Mouse (Mus musculus): ENCODE measurements around the gene Rab33a. TPM values are rescaled to one million over a fixed set of nuclear protein-coding genes. Genes with fewer than 3 reads are reported as not detected.

Gene Rab33a
- polyA plus RNA-seq (2015; fragmentation: Nextera tagmentation; extraction: Ambion mirVana): 0.87 and 1.4 TPM in 2 replicates

DNA sequence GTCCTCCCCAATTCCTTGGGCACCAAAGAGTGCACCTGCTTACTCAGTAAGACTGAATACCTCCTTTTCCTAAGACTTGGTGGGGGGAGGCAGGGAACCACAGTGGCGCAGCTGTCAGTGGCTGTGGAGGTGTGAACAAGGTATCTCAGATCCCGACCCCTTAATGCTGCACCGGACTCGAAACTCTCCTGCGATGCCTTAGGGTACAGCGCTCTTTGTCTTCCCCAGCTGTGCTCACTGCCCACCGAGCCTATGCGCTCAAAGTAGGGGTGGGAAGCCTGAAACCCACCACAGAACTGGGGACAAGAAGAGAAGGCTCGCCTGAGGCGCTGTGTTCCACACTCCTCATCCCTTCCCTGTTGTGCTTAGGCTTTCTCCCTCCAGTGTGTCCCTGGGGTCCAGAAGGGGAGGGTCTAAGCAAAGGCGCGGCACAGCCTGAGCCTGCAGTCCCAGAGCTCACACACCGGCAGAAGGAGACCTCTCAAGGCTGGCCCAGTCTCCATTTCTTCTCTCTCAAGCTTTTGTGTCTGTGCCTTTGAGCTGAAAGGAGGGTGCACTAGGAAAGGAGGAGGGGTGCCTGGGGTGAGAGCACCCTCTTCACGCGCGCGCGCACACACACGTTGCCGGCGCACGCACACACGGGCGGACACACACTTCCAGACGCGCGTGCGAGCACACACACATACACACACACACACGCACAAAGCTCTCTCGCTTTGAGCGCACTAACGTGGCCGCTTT, at the start of gene Rab33a:
TSS of gene Rab33a (plus strand) at position 478 of the 741 bp plus-strand sequence.
- H3K27me3 ChIP-seq (ENCODE audit: insufficient read depth, low read length): no peaks in the 10 kb centered on the region
- no peaks in the 10 kb centered on the region for H3K9me3 ChIP-seq (replicated peaks; ENCODE audit: low read length)
- DNase-seq (ENCODE audit: low spot score): no peak
- no peak for TF ChIP-seq CTCF (IDR thresholded peaks at IDR 0.05; ENCODE audit: low read depth)
- peak within 1 kb of the TSS; percentile 38 for H3K4me3 ChIP-seq (replicated peaks; ENCODE audit: low read depth, low read length)
- H3K4me1 ChIP-seq (replicated peaks; ENCODE audit: insufficient read depth, low read length): no peaks in the 10 kb centered on the region
- peak within 1 kb of the TSS; percentile 54 for H3K9ac ChIP-seq (ENCODE audit: low read depth, low read length)
- H3K27ac ChIP-seq: no peak within 1 kb of the TSS
- H3K36me3 ChIP-seq (ENCODE audit: insufficient read depth, low read length): no peaks in the 10 kb centered on the region
- ATAC-seq (replicated peaks; ENCODE audit: low FRiP score, low read depth): peak; percentile 63
- H3K4me2 ChIP-seq (ENCODE audit: low read length): peak within 1 kb of the TSS; percentile 66
- WGBS: 43% methylated on average over 33 of the region's 33 CpGs

GRCm38 (mm10) chrX:48481095-48481494, 38.0 kb upstream of the Rab33a start:
- Histone ChIP-seq H3K36me3 (ENCODE audit: insufficient read depth, low read length) (0 out of 2 replicates have a peak, but pooled peaks cover 5% of the 10 kb centered on the region), H3K4me2 (ENCODE audit: low read length) (no peak overlapping the region), H3K27ac (no peak overlapping the region), H3K4me1 (replicated peaks; ENCODE audit: insufficient read depth, low read length) (no peaks in the 10 kb centered on the region), H3K9ac (ENCODE audit: low read depth, low read length) (no peak overlapping the region), H3K4me3 (replicated peaks; ENCODE audit: low read depth, low read length) (no peak overlapping the region), H3K9me3 (replicated peaks; ENCODE audit: low read length) (no peaks in the 10 kb centered on the region), H3K27me3 (ENCODE audit: insufficient read depth, low read length) (no peaks in the 10 kb centered on the region)
- ATAC-seq (replicated peaks; ENCODE audit: low FRiP score, low read depth) (no peak), DNase-seq (ENCODE audit: low spot score) (no peak)
- WGBS: 82% methylated on average over 4 of the region's 4 CpGs
- TF ChIP-seq CTCF (IDR thresholded peaks at IDR 0.05; ENCODE audit: low read depth): no peak

GRCm38 (mm10) chrX:48481687-48482086, 37.4 kb upstream of the Rab33a start:
- TF ChIP-seq CTCF (IDR thresholded peaks at IDR 0.05; ENCODE audit: low read depth): no peak
- Histone ChIP-seq H3K9me3 (replicated peaks; ENCODE audit: low read length) (no peaks in the 10 kb centered on the region), H3K4me2 (ENCODE audit: low read length) (no peak overlapping the region), H3K9ac (ENCODE audit: low read depth, low read length) (no peak overlapping the region), H3K27me3 (ENCODE audit: insufficient read depth, low read length) (no peaks in the 10 kb centered on the region), H3K4me3 (replicated peaks; ENCODE audit: low read depth, low read length) (no peak overlapping the region), H3K4me1 (replicated peaks; ENCODE audit: insufficient read depth, low read length) (no peaks in the 10 kb centered on the region), H3K36me3 (ENCODE audit: insufficient read depth, low read length) (0 out of 2 replicates have a peak, but pooled peaks cover 5% of the 10 kb centered on the region), H3K27ac (no peak overlapping the region)
- DNase-seq (ENCODE audit: low spot score): no peak
- no peak for ATAC-seq (replicated peaks; ENCODE audit: low FRiP score, low read depth)
- 90% methylated on average over 7 of the region's 7 CpGs for WGBS

GRCm38 (mm10) chrX:48493763-48494162, 25.3 kb upstream of the Rab33a start:
- Histone ChIP-seq H3K9me3 (replicated peaks; ENCODE audit: low read length) (no peaks in the 10 kb centered on the region), H3K9ac (ENCODE audit: low read depth, low read length) (no peak overlapping the region), H3K27me3 (ENCODE audit: insufficient read depth, low read length) (no peaks in the 10 kb centered on the region), H3K4me1 (replicated peaks; ENCODE audit: insufficient read depth, low read length) (no peaks in the 10 kb centered on the region), H3K36me3 (ENCODE audit: insufficient read depth, low read length) (no peaks in the 10 kb centered on the region), H3K4me3 (replicated peaks; ENCODE audit: low read depth, low read length) (no peak overlapping the region), H3K4me2 (ENCODE audit: low read length) (no peak overlapping the region), H3K27ac (no peak overlapping the region)
- ATAC-seq (replicated peaks; ENCODE audit: low FRiP score, low read depth) (no peak), DNase-seq (ENCODE audit: low spot score) (no peak)
- no peak for TF ChIP-seq CTCF (IDR thresholded peaks at IDR 0.05; ENCODE audit: low read depth)
- WGBS: 94% methylated on average over 8 of the region's 8 CpGs

DNA sequence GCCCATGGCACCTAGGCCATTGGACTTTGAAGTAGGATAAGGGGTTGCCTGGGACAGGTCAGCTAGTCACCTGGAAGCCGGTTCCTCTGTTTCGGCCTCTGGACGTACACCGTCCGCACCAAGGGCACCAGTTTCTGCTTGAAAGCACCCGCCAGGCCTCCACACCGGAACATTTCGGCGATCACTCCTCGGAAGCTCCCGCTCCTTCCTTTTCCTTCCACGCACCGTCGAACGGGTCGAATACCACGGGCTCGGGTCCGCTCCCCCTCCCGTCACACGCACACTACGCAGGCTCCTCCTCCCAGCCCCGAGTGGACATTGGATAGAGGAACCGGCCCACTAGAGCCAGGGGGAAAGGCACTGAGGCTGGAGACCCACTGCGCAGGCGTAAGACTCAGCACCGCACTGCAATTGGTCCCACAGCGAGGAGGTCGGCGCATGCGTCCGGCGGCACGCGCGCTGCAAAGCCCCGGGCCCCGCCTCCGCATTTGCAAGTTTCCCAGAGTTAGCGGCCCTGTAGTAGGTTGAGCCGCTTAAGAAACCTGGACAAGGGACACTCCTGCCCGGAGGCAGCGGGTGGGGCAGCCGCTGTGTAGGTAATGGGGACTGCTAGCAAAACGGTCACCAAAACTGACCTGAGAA, 5.8 kb upstream of the Rab33a start, which contains the start of gene Aifm1:
TSS of gene Aifm1 (minus strand) at position 398 of the 642 bp plus-strand sequence.
- Histone ChIP-seq H3K4me3 (replicated peaks; ENCODE audit: low read depth, low read length) (peak within 1 kb of the TSS; percentile 50), H3K9ac (ENCODE audit: low read depth, low read length) (peak within 1 kb of the TSS; percentile 61), H3K36me3 (ENCODE audit: insufficient read depth, low read length) (no peaks in the 10 kb centered on the region), H3K4me1 (replicated peaks; ENCODE audit: insufficient read depth, low read length) (no peaks in the 10 kb centered on the region), H3K27ac (peak within 1 kb of the TSS; percentile 50; the same call in 1 of the 2 replicates), H3K4me2 (ENCODE audit: low read length) (peak within 1 kb of the TSS; percentile 62), H3K27me3 (ENCODE audit: insufficient read depth, low read length) (no peaks in the 10 kb centered on the region), H3K9me3 (replicated peaks; ENCODE audit: low read length) (no peaks in the 10 kb centered on the region)
- TF ChIP-seq CTCF (IDR thresholded peaks at IDR 0.05; ENCODE audit: low read depth): no peak
- DNase-seq (ENCODE audit: low spot score) (peak; percentile 94), ATAC-seq (replicated peaks; ENCODE audit: low FRiP score, low read depth) (peak; percentile 99)
- WGBS: 22% methylated on average over 45 of the region's 45 CpGs

DNA sequence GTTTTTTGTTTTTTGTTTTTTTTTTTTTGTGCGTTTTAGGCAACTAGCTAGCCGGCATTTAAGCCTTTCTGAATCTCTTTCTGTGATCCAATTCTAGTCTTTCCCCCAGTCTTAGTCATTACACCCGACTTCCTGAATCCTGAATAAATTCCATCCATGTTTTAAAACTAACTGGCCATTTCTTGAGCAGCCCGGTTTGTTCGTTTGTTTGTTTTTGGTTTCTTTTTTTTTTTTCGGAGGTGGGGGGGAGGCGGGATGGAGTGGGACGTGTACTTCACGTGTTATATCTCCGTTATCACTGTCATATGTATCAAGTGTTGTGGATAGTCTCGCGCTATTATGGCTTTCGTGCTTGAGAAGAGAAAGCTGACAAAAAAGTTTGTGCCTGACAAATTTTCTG, 5.3 kb upstream of the Rab33a start:
- TF ChIP-seq CTCF (IDR thresholded peaks at IDR 0.05; ENCODE audit: low read depth): no peak
- peak overlapping the region; percentile 50; the same call in 1 of the 2 replicates for H3K27ac ChIP-seq
- no peaks in the 10 kb centered on the region for H3K27me3 ChIP-seq (ENCODE audit: insufficient read depth, low read length)
- DNase-seq (ENCODE audit: low spot score) (no peak), ATAC-seq (replicated peaks; ENCODE audit: low FRiP score, low read depth) (no peak)
- H3K9ac ChIP-seq (ENCODE audit: low read depth, low read length): peak overlapping the region; percentile 47; the same call in 1 of the 2 replicates
- WGBS: 26% methylated on average over 13 of the region's 13 CpGs
- no peaks in the 10 kb centered on the region for H3K36me3 ChIP-seq (ENCODE audit: insufficient read depth, low read length)
- H3K4me3 ChIP-seq (replicated peaks; ENCODE audit: low read depth, low read length): peak overlapping the region; percentile 50
- peak overlapping the region; percentile 62 for H3K4me2 ChIP-seq (ENCODE audit: low read length)
- H3K4me1 ChIP-seq (replicated peaks; ENCODE audit: insufficient read depth, low read length): no peaks in the 10 kb centered on the region
- H3K9me3 ChIP-seq (replicated peaks; ENCODE audit: low read length): no peaks in the 10 kb centered on the region

All from kidney, postnatal 0 days (tissue).